Mouse (Mus musculus): ENCODE measurements around the gene Qpct.

- TF ChIP-seq CTCF (IDR thresholded peaks at IDR 0.05) (no peak), EP300 (IDR thresholded peaks at IDR 0.05) (no peak)
These were observed 31.9 kb upstream of the Qpct start for GRCm38 (mm10) chr17:79019726-79020207.
